Mouse (Mus musculus) midbrain, embryonic 15.5 days (tissue): ENCODE measurements at regions not wholly inside any gene's neighbourhood (a gene's known extent, or its start where the extent isn't known, plus 50 kb on each side); places are given as distances from the start of the nearest gene placed in this dataset.
A peak's percentile ranks its signal among the peaks of the same experiment; 100 is the strongest.

ENCODE experiments used
- ATAC-seq: fragments of 200-750 bp; cut with Nextera tagmentation; replicated peaks from 2 replicates; pipeline ENCODE4 v1.8.0; 2017; ENCODE audit warnings: moderate TSS enrichment
- H3K27ac ChIP-seq: fragments of 300-500 bp; sonication (generic); 2 replicates; pipeline ENCODE4 v1.5.1; 2015; ENCODE audit warnings: mild to moderate bottlenecking, inconsistent platforms
- H3K27me3 ChIP-seq: fragments of 300-500 bp; sonication (generic); replicated peaks from 2 replicates; pipeline ENCODE4 v1.6.1; 2015; ENCODE audit warnings: inconsistent platforms
- H3K36me3 ChIP-seq: fragments of 300-500 bp; sonication (generic); replicated peaks from 2 replicates; pipeline ENCODE4 v1.6.1; 2015; ENCODE audit warnings: inconsistent platforms
- H3K4me1 ChIP-seq: fragments of 300-500 bp; sonication (generic); 2 replicates; pipeline ENCODE4 v1.6.1; 2015; ENCODE audit warnings: inconsistent platforms
- H3K4me2 ChIP-seq: fragments of 300-500 bp; sonication (generic); 2 replicates; pipeline ENCODE4 v1.6.1; 2015; ENCODE audit warnings: inconsistent platforms, mild to moderate bottlenecking, moderate library complexity
- H3K4me3 ChIP-seq: fragments of 300-500 bp; sonication (generic); 2 replicates; pipeline ENCODE4 v1.5.1; 2015; ENCODE audit warnings: mild to moderate bottlenecking, inconsistent platforms
- H3K9ac ChIP-seq: fragments of 300-500 bp; sonication (generic); 2 replicates; pipeline ENCODE4 v1.6.1; 2015; ENCODE audit warnings: mild to moderate bottlenecking, inconsistent platforms
- H3K9me3 ChIP-seq: fragments of 300-500 bp; sonication (generic); 2 replicates; pipeline ENCODE4 v1.6.1; 2016; ENCODE audit warnings: inconsistent platforms
- WGBS: fragments of 180-500 bp; shearing (Covaris S2); methylation state at CpG from one replicate; pipeline ENCODE4 v1.1.7; 2015; ENCODE audit warnings: mixed read lengths; 5-methylcytosine and 5-hydroxymethylcytosine counted together

- Histone ChIP-seq H3K27ac (no peak overlapping the region), H3K9ac (no peak overlapping the region), H3K27me3 (peaks cover 9% of the 10 kb centered on the region; the same call in 1 of the 2 replicates), H3K4me3 (no peak overlapping the region), H3K9me3 (no peaks in the 10 kb centered on the region), H3K4me1 (peaks cover 6% of the 10 kb centered on the region; the same call in 1 of the 2 replicates), H3K36me3 (no peaks in the 10 kb centered on the region), H3K4me2 (no peak overlapping the region)
- 84% methylated on average over 9 of the region's 9 CpGs for WGBS
- ATAC-seq = no peak
Measured at GRCm38 (mm10) chr4:148723208-148723607, 80.1 kb downstream of the Gm572 start.

GRCm38 (mm10) chr4:148723934-148724719 lies 80.1 kb upstream of the Casz1 start:
- WGBS = 4% methylated on average over 39 of the region's 39 CpGs
- no peak overlapping the region for H3K27ac ChIP-seq
- no peaks in the 10 kb centered on the region for H3K36me3 ChIP-seq
- ATAC-seq = no peak
- peak overlapping the region; percentile 63 for H3K4me2 ChIP-seq
- H3K4me3 ChIP-seq = peak overlapping the region; percentile 32
- H3K27me3 ChIP-seq = peaks cover 9% of the 10 kb centered on the region; the same call in 1 of the 2 replicates
- no peaks in the 10 kb centered on the region for H3K9me3 ChIP-seq
- H3K9ac ChIP-seq = peak overlapping the region; percentile 25; the same call in 1 of the 2 replicates
- peaks cover 6% of the 10 kb centered on the region; the same call in 1 of the 2 replicates for H3K4me1 ChIP-seq

- H3K4me1 ChIP-seq = peaks cover 6% of the 10 kb centered on the region; the same call in 1 of the 2 replicates
- no peaks in the 10 kb centered on the region for H3K9me3 ChIP-seq
- 93% methylated on average over 5 of the region's 5 CpGs for WGBS
- no peaks in the 10 kb centered on the region for H3K36me3 ChIP-seq
- H3K4me2 ChIP-seq = no peak overlapping the region
- no peak for ATAC-seq
- H3K9ac ChIP-seq = no peak overlapping the region
- no peak overlapping the region for H3K27ac ChIP-seq
- H3K27me3 ChIP-seq = 0 out of 2 replicates have a peak, but pooled peaks cover 3% of the 10 kb centered on the region
- H3K4me3 ChIP-seq = no peak overlapping the region
Measured at GRCm38 (mm10) chr4:148728800-148729199, 75.4 kb upstream of the Casz1 start.

- no peak overlapping the region for H3K4me2 ChIP-seq
- no peaks in the 10 kb centered on the region for H3K9me3 ChIP-seq
- ATAC-seq = no peak
- no peak overlapping the region for H3K9ac ChIP-seq
- H3K4me3 ChIP-seq = no peak overlapping the region
- H3K4me1 ChIP-seq = no peaks in the 10 kb centered on the region
- WGBS = 53% methylated on average over 3 of the region's 3 CpGs
- no peaks in the 10 kb centered on the region for H3K36me3 ChIP-seq
- H3K27me3 ChIP-seq = no peaks in the 10 kb centered on the region
- H3K27ac ChIP-seq = no peak overlapping the region
Measured at GRCm38 (mm10) chr4:148731586-148731985, 72.6 kb upstream of the Casz1 start.

GRCm38 (mm10) chr4:148734061-148734460 lies 70.2 kb upstream of the Casz1 start:
- Histone ChIP-seq H3K4me1 (no peaks in the 10 kb centered on the region), H3K36me3 (no peaks in the 10 kb centered on the region), H3K9ac (no peak overlapping the region), H3K27ac (no peak overlapping the region), H3K9me3 (no peaks in the 10 kb centered on the region), H3K4me3 (no peak overlapping the region), H3K27me3 (peaks cover 6% of the 10 kb centered on the region; the same call in 1 of the 2 replicates), H3K4me2 (no peak overlapping the region)
- no peak for ATAC-seq
- 68% methylated on average over 9 of the region's 9 CpGs for WGBS

GRCm38 (mm10) chr4:148734547-148734946 lies 69.7 kb upstream of the Casz1 start:
- ATAC-seq = no peak
- Histone ChIP-seq H3K27me3 (peaks cover 8% of the 10 kb centered on the region; the same call in 1 of the 2 replicates), H3K36me3 (no peaks in the 10 kb centered on the region), H3K4me2 (no peak overlapping the region), H3K4me3 (no peak overlapping the region), H3K27ac (no peak overlapping the region), H3K4me1 (no peaks in the 10 kb centered on the region), H3K9me3 (no peaks in the 10 kb centered on the region), H3K9ac (no peak overlapping the region)
- WGBS = 68% methylated on average over 12 of the region's 12 CpGs

GRCm38 (mm10) chr4:148738601-148739530 lies 65.4 kb upstream of the Casz1 start:
- WGBS = 29% methylated on average over 13 of the region's 13 CpGs
- peaks cover 13% of the 10 kb centered on the region for H3K4me1 ChIP-seq
- no peak for ATAC-seq

GRCm38 (mm10) chr4:148742549-148743413 lies 61.4 kb upstream of the Casz1 start:
- Histone ChIP-seq H3K4me3 (peak overlapping the region; percentile 45), H3K9ac (peak overlapping the region; percentile 50), H3K9me3 (no peaks in the 10 kb centered on the region), H3K27ac (no peak overlapping the region), H3K4me1 (peaks cover 25% of the 10 kb centered on the region), H3K27me3 (peaks cover 19% of the 10 kb centered on the region; the same call in 1 of the 2 replicates), H3K36me3 (no peaks in the 10 kb centered on the region), H3K4me2 (peak overlapping the region; percentile 92)
- WGBS = 3% methylated on average over 54 of the region's 65 CpGs
- peak; percentile 80 for ATAC-seq

More at GRCm38 (mm10) chr4:148738601-148739530, 65.4 kb upstream of the Casz1 start:
- no peaks in the 10 kb centered on the region for H3K36me3 ChIP-seq
- no peak overlapping the region for H3K4me2 ChIP-seq
- H3K9ac ChIP-seq = no peak overlapping the region
- no peak overlapping the region for H3K4me3 ChIP-seq
- no peaks in the 10 kb centered on the region for H3K9me3 ChIP-seq
- H3K27me3 ChIP-seq = peaks cover 12% of the 10 kb centered on the region; the same call in 1 of the 2 replicates
- H3K27ac ChIP-seq = no peak overlapping the region

- ATAC-seq = no peak
- peaks cover 19% of the 10 kb centered on the region; the same call in 1 of the 2 replicates for H3K27me3 ChIP-seq
- H3K4me2 ChIP-seq = peak overlapping the region; percentile 92
- no peak overlapping the region for H3K9ac ChIP-seq
- H3K36me3 ChIP-seq = no peaks in the 10 kb centered on the region
- peaks cover 25% of the 10 kb centered on the region for H3K4me1 ChIP-seq
- H3K9me3 ChIP-seq = no peaks in the 10 kb centered on the region
- H3K4me3 ChIP-seq = peak overlapping the region; percentile 45; the same call in 1 of the 2 replicates
- 20% methylated on average over 11 of the region's 11 CpGs for WGBS
- H3K27ac ChIP-seq = no peak overlapping the region
Measured at GRCm38 (mm10) chr4:148743414-148743844, 60.8 kb upstream of the Casz1 start.

GRCm38 (mm10) chr4:148744053-148744452 lies 60.2 kb upstream of the Casz1 start:
- no peak for ATAC-seq
- Histone ChIP-seq H3K9ac (no peak overlapping the region), H3K9me3 (no peaks in the 10 kb centered on the region), H3K4me2 (no peak overlapping the region), H3K27me3 (peaks cover 16% of the 10 kb centered on the region; the same call in 1 of the 2 replicates), H3K4me3 (no peak overlapping the region), H3K4me1 (peaks cover 25% of the 10 kb centered on the region), H3K27ac (no peak overlapping the region), H3K36me3 (no peaks in the 10 kb centered on the region)
- WGBS = 54% methylated on average over 8 of the region's 8 CpGs
